Mouse (Mus musculus): ENCODE measurements around the gene Fcmr. TPM values are rescaled to one million over a fixed set of nuclear protein-coding genes. Genes with fewer than 3 reads are reported as not detected.

Fcmr gene
- total RNA-seq, 2 experiments from 2014 or later: 0.79 TPM; not detected in 1

DNA sequence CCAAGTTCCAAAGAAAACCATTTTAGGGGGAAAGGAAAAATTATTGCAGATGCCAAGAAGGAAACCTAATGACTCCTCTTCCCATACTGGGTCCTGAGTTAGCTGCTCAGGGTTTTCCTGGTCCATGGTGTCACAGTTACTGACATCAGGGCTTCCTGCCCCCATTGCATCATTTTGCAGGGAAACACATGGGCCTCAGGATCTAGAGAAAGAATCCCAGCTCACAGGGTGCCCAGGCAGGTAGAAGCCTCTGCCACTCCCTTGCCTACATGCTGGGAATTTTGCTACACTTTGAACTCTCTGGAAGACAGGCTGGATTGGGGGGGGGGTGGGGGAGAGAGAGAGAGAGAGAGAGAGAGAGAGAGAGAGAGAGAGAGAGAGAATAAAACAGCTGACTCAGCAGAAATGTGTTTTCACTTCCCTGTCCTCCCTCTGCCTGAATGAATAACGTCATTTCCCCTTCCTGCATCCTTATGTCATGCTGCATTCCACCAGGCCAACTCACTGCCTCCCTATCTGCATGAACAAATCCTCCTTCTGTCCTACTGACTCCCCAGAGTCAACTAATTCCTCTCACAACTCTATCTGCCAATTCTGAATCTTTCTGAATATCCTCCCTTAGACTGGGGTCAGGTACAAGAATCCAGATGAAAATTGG lies 53.0 kb downstream of the Fcmr start:
- no peak for DNase-seq (ENCODE audit: extremely low spot score in 1 of 2, low spot score in 2 of 2)
- intact Hi-C loops (cut with DNase I): no loop called here

DNA sequence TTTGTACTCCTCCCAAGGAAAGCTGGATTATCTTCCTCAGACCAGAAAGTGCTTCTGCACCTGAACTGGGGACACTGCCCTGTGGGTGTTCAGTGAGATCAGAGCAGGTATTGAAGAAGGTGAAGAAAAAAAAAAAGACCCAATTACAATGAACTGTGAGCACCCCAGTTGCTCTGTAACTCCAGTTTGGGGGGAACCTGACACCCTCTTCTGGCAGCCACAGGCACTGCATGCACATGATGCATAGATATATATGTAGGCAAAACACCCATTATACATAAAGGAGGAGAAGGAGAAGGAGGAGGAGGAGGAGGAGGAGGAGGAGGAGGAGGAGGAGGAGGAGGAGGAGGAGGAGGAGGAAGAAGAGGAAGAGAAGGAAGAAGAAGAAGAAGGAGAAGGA lies 61.0 kb downstream of the Fcmr start:
- intact Hi-C loops (cut with DNase I): no loop called here

More for the DNA sequence above, 61.0 kb downstream of the Fcmr start:
- no peak for DNase-seq (ENCODE audit: extremely low spot score in 1 of 2, low spot score in 2 of 2)

Other genes starting within 250 kb of the Fcmr start
- not detected for gene Zp3r, start 236.0 kb upstream of the Fcmr start, total RNA-seq (2021)
- not detected for gene C4bp, start 204.0 kb upstream of the Fcmr start, total RNA-seq (2021)
- gene Gm29427, start 149.9 kb upstream of the Fcmr start, total RNA-seq (2021): not detected
- gene Yod1, start 148.3 kb upstream of the Fcmr start, total RNA-seq (2021): 10 to 100 TPM; 10.3 to 10.4 TPM
- gene Pfkfb2, start 136.4 kb upstream of the Fcmr start, total RNA-seq (2021): 10 to 100 TPM; 42.5 to 43.7 TPM
- gene AA986860, start 133.7 kb upstream of the Fcmr start, total RNA-seq (2021): 1 to 10 TPM in 1 of 2 experiments, under 1 TPM in 1; 0.92 to 1.0 TPM
- not detected for gene Fcamr, start 64.8 kb upstream of the Fcmr start, total RNA-seq (2021)
- under 1 TPM; 0.08 to 0.21 TPM for gene Pigr, start 39.0 kb upstream of the Fcmr start, total RNA-seq (2021)
- gene Il24, start 21.8 kb downstream of the Fcmr start, total RNA-seq (2021): not detected
- gene Il20, start 45.8 kb downstream of the Fcmr start, total RNA-seq (2021): not detected
- gene Il19, start 74.4 kb downstream of the Fcmr start, total RNA-seq (2021): not detected
- not detected for gene Il10, start 154.2 kb downstream of the Fcmr start, total RNA-seq (2021)
- gene Mapkapk2, start 232.2 kb downstream of the Fcmr start, total RNA-seq (2021): 10 to 100 TPM; 26.8 to 31.1 TPM